Mouse (Mus musculus): ENCODE data around the gene 2300009A05Rik.

The 2300009A05Rik gene

DNA sequence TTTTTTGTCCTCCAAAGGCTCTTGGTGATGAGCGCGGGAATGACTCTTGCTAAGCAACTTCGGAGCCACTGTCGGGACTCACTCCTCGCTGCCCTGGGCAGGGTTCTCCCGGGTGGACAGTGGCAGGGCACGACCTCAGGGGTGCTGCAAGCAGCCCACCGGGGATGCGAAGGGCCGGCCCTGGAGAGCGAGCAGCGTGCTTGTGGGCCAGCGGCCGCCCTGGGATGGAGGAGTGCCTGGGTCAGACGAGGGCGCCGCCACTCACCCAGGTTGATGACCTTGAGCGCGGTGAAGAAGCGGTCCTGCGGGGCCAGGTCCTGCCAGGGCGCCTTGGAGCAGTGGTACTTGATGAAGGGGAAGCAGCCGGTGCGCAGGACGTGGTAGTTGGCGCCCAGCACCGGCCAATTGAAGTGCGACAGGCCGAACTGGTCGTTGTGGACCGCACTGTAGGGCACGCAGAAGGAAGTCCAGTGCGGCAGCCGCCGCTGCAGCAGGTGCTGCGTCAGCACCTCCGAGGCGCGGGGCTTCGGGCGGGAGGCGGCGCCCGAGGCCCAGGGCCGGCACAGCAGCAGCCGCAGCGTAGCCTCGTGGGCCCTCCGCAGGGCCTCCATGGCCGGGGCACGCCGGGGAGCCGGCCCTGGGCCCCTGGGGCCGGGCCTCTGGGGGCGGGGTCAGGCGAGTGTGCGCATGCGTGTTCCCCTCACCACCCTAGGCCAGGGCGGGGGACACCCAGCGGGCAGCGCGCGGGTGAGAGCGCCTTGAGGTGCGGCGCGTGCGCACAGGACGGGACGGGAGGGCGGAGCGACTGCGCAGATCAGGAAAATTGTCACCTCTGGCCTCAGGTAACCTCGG, at the start of gene 2300009A05Rik:
Gene 2300009A05Rik (minus strand): TSS at position 636 of the 852 bp plus-strand sequence.
- peak; percentile 95 for DNase-seq

DNA sequence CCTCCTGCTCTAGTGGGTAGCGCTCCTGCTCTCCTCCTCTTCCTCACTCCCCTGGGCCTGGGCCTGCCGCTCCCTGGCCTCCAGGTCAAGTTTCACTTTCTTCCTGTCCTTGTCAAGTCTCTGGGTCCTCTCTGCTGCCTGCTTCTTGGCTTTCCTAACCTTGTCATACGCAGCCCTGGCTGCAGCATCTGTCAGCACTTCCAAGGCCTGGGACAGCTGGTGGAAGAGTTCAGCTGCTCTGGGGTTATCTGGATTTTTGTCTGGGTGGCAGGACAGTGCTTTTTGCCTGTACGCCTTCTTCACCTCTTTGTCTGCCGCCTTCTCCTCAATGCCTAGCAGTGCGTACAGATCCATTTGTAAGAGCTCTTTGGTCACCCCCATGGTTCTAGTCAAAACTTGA, 44.6 kb upstream of the 2300009A05Rik start:
- DNase-seq, result no peak

DNA sequence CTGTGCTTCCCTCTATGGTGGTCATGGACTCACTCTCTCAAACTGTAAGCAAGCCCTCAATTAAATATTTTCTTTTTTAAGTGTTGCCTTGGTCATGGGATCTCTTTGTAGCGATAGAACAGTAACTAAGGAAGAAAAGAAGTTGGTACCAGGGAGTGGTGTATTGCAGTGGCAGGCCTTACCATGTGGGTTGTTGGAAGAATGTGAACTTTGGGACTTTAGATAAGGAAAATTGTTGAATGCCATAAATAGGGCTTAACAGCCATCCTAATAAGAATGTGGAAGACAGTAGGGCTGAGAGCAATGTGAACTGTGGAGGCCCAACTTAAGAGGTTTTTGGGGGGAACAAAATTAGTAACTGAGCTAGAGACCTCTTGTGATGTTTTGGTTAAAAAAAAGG, 31.6 kb upstream of the 2300009A05Rik start:
- no peak for DNase-seq

DNA sequence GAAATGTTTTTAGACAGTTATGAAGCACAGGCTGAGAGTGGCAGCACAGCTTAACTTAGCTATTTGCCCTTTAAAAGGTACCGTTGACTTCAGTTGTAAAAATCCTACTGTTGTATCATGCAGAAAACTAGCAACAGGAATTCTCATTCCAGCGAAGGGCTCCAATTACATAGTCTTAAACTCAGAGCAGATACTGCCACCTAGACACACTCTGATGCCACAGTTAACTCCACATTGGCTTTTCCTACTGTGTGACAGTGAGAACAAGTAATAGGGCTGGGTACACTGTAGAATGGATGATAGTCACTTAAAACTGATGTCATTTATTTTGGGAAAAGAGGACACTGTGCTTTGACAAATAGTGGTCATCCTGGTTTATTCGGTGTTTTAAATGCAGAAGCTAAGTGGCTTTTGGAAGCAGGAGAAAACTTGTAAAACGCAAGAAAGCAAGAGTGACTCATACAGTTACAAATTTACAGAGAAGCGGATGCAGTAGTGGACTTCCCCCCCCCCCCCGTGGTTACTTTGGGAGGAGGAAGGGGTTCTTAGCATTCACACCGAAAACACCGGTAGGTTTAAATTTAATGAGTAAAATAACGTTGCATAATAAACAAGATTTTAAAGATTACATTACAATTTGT, 22.2 kb upstream of the 2300009A05Rik start:
- DNase-seq, result no peak

DNA sequence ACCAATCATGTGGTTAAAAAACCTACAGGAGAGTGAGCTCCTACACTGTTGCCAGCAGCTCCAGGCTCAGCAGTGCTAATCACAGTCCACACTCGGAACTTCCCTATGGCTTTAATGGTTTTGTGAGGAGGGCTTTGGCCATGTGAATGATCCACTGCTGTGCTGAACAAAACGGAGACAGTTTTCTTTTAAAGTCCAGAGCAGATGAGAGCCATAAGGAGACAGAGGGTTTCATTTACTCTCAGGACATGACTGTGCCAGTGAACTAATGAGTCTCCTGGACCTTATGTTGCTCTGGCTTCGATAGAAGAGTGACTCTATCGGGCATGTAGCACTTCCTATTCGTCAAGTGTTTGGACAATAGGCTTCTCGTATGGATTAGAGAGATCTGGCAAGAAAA, 21.4 kb upstream of the 2300009A05Rik start:
- no peak for DNase-seq

DNA sequence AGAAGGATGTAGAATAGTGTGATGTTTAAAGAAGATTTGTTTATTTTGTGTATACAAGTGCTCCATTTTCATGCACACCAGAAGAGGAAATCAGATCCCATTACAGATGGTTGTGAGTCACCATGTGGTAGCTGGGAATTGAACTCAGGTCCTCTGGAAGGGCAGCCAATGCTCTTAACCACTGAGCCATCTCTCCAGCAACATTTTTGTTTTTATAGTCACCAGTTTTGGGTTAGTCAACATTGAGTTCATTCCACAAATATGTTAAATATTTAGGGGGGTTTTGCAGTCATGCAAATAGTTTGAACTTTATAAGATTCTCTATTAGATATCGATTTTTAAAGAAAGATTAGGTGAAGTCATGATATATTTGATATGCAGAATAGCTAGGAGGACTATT, 1.1 kb upstream of the 2300009A05Rik start:
- DNase-seq, result no peak

DNA sequence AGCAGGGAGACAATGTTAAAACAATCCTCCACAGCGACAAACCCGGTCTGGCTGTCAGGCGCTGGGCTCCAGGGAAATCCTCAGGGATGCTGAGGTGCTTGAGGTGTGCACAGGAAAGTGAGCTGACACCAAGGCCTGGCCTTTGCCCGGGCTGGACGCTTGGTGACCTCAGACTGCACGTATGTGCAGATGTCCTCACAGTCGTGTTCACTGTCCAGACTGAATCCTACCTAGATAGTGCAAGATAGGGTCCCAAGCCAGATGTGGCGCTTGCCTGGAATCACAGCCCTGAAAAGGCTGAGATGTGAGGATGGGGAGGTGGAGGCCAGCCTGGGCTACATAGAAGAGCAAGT, 393 bp upstream of the 2300009A05Rik start:
- no peak for DNase-seq

DNA sequence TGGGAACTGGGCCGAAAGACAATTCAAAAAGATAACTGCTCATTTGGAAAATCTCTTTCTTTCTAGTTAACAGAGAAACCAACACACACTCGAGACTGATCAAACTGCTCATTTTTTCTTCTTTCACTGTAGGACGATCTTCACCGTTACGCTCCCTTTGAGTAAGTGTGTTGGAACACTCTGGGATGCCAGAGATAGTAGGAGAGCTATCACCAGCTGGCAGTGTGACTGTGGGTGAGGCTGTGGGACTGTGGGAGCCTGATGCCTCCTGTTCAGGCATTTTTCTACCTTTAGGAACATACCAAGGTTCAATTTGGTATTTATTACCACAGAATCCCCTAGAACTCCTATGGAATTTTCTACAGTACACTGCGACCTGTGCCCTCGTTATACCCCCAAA, 3.4 kb downstream of the 2300009A05Rik start:
- no peak for DNase-seq

DNA sequence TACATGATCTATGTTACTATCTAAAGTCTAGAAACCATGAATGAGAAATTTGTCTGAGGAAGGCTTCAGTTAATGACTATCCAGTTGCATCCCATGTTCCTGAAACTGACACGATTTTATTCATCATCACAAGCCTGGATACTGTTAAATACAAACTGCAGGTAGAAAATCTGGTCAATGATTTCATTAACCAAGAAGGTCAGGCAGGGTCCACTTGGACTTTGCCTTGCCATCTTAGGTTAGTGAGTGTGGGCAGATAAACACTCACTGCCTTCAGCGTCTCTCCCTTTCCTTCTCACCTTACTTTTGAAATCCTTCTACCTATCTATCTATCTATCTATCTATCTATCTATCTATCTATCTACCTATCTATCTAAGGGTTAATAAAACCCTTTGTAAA, 7.7 kb downstream of the 2300009A05Rik start:
- no peak for DNase-seq

DNA sequence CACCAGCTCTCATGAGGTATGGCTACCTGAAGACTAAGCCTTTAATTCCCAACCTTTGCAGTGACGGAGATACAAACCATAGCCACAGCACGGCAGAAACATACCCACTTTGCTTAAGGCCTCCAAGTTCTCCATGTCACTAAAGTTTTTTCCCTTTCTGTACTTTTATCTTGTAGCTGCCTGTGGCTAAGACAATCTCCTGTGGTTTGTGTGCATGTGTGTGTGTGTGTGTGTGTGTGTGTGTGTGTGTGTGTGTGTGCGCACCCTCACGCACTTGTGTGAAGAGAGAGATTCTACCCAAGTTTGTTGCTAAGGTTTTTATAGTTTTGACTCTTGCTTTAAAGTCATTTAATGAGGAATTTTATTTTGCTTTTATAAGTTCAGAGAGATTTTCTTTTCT, 16.3 kb downstream of the 2300009A05Rik start:
- no peak for DNase-seq

DNA sequence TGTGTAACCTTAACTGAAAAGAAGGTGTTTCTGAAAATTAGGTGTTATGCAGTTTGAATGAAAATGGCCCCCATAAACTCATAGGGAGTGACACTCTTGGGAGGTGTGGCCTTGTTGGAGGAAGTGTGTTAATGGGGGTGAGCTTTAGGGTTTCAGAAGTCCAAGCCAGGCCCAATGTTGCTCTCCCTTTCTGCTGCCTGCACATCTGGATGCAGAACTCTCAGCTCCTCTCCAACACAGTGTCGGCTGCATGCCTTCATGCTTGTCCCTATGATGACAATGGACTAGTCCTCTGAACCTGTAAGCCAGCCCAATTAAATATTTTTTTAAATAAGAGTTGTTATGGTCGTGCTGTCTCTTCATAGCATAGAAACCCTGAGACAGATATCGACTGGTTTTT, 18.7 kb downstream of the 2300009A05Rik start:
- no peak for DNase-seq

DNA sequence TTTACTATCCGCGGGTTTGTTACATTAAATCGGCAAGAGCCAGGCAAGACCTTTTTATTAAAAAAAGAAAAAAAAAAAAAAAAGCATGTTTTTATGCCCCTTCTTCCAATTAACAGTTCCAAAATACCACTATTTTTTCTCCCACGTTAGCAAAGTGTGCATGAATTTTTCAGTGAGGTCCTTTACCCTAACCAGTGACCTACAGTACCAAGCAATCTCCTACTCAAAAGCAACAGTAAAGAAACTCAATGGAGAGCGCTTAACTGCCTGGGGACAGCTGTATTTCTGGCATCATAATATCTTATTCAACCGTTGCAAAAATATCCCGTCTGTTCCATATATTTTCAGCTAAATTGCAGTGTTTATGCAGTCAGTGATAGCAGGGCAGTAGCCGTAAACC, 20.9 kb downstream of the 2300009A05Rik start:
- no peak for DNase-seq

DNA sequence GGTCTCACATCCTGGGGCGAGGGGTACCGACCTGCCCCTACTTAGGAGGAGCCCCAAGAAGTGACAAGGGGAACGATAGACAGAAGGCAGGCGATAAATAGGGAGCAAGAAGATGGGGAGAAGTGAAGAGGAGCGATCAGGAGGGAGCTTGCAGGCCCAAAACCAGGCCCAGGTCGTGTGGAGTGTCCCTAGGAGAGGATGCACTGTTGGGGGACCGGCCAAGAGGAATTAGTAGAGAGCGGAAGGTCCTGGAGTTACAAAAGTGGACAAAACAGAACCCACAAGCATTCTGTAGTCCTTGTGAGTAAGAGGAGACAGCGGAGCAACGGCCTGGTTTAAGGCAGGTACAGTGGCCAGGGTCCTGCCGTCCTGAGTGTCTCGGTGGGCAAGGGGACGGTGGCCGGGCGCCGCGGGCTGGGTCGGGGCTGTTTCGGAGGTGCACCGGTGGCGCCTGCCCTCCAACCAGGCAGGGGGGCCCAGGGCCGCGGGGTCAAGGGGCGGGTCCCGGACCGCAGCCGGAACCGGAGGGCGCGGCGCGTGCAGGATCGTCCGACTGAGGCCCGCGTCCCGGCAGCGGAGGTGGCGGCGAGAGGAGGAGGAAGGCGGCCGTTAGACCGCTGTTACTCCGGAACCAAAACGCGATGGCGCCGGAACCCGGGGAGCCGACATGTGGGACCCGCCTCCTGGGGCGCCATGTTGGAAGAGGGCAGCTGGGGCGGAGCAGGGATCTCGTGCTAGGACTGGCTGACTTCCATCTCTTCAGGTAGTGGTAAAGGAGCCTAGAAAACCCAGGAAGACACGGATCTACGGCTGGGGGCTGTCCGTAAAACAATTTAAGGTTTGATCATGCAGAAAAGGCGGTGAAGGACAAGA, 21.5 kb downstream of the 2300009A05Rik start, which contains the start of gene Map2k5:
Gene Map2k5 (minus strand): TSS at position 633 of the 873 bp plus-strand sequence.
- DNase-seq, result peak; percentile 94

DNA sequence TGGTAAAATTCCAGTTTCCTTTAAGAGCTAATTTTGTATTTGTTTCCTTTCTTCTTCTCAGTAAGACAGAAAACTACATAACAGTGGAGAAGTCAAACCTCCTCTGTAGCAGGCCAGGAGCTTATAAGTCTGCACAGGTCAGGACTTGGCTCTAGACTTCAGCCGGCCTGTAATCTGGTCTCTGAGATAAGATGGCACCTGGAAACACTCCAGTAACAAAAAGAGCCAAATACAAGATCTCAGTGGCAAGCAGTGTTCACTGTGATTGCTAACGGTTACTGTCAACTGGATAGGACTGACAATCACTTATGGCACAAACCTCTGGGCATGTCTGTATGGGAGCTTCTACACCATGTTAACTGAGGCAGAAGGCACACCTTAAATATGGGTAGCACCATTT, 25.7 kb downstream of the 2300009A05Rik start:
- DNase-seq, result no peak

DNA sequence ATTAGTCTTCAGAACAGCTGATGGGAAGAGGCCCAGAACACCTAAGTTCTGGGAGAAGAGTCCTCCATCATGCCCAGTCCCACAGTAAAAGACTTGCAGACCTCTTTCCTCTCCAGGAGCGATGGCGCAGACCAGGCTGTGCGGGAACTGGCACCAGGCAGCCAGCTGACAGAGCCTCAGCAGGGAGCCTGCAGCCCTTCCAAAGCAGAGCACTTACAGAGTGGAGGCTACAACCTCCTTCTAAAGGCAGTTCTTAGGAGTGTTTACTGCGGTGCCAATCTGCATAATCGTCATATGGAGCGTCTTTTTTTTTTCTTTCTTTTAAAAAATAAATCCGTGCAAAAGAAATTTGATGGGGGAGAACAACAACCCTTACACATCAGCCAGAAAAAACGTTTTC, 26.5 kb downstream of the 2300009A05Rik start:
- DNase-seq, result no peak

DNA sequence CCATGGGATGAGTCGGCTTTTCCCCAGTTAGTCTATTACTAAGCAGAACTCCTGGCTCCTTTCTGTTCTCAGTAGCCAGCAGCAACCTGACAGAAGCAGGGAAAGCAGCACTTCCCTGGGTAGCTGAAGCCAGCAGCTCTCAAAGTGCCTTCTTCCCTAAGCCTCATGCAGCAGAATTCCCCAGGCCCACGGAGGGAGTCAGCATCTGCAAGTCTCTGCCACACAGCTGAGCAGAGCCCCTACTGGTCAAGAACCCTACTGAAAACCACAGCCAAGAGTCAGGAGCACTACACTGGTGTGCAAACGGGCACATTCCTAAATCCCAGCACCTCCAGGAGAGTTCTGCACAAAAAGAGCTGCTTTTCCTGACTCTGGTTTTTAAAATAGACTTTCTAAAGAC, 38.6 kb downstream of the 2300009A05Rik start:
- DNase-seq, result no peak

DNA sequence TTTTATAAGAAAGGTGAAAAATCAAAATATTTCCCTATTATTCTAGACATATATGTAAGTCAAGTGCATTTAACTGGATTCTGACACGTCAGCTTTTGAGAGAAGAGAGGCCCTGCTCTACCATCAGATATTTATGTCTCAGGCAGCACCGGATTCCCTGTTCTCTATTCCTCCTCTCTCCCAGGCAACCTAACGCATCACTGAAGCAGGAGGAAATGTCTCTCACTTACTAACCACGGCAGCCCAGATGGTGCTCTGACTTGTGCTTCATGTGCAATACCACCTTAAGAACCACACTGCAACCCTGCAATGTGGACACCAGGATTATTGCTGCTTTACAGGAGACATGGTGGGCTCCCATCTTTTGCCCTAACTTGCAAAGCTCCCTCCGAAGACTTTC, 40.0 kb downstream of the 2300009A05Rik start:
- DNase-seq, result no peak

DNA sequence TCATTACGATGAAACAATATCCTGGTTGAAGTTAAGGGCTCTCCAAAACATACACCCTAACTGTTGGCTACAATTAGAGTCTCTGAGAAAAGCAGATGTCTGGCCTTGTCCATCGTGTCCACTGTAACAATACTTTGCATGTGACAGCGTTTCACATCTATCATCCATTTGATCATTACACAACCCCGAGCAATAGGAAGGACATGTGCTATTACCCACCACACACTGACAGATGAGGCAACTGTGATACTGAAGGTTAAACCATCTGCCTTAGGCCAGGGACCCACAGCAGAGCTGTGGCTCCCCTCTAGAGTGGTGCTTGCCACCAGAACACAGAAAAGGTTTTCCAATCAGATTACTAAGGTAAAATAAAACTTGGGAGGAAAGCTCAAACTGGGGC, 42.3 kb downstream of the 2300009A05Rik start:
- DNase-seq, result no peak

DNA sequence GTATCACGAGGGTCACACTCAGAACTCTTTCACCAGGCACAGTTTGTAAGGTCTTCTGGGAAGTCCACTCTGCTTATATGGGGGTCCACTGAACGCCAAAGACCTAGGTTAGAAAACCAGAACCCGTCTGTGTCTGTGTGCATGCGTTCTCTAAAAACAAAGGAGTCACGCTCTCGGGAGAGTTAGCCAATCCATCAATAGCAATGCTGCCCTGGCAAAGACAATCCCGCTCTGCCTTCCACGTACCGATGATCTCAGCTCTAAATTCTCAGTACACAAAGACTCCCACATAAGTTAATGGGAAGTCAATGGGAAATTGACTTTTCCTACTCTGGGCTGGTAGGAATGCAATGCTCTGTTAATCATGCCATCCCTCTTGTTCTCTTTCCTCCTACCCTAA, 42.8 kb downstream of the 2300009A05Rik start:
- no peak for DNase-seq

DNA sequence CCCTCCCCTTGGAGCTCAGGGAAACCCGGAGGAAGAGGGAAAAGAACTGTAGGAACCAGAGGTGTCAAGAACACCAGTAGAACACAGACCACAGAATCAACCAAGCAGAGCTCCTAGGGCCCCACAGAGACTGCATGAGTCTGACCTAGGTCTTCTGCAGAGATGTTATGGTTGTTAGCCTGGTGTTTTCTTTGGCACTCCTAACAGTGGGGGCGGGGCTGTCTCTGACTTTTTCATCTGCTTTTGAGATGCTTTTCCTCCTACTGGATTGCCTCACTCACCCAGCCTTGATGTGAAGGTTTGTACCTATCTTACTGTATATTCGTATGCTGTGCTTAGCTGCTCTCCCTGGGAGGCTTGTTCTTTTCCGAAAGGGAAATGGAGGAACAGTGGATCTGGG, 44.9 kb downstream of the 2300009A05Rik start:
- DNase-seq, result peak; percentile 13

DNA sequence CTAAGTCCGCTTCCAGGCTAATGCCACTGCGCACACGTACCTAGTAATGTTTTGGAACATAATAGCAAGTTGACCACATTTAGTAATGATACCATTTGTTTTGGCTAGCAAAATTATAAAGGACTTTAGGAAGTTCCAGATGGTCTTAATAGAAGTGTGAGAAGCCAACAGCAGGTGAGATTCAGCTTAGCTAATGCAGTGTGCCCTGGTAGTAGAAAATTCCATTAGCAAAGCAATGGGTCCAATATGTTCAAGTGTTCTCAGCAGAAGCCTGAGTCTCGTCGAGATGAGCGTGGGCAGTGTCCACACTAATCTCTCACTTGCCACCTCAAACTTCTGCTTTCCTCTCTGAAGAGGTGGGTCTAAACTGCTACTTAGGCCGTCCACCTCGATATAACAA, 49.0 kb downstream of the 2300009A05Rik start:
- no peak for DNase-seq

DNA sequence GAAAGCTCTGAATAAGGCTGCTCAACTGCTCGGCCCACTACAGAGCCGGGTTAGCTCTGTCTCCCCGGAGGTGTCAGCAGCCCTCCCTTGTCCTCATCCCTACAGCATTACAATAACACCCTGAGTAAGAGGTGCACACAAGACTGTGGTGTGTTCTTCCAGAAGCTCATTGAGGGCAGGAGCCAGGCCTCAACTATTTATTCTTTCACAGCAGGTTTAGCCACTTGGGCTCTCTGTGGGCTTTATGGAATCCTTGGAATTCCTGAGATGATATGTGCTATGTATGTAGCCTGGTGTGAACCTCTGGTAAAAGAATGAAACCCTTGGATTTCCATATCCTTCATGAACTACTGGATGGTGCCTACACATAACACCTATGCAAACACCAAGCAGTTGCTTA, 49.8 kb downstream of the 2300009A05Rik start:
- no peak for DNase-seq

DNA sequence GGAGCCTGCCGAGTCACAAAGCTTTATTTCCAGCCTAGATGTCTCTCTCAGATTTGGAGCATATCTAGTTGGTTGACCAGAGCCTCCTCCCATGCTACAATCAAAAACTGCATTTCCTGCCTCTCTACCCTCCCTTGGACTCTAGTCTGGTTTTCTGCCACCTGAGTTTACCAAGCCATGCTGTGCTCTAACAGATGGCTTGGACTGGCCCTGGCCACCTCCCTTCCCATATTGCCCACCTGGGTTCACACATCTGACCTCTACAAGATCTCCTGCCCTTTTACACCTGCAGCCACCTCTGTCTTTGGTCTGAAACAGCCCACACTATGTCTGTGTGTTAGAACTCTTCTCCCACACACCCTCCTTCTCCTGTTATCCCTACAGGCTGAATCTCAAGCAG, 50.9 kb downstream of the 2300009A05Rik start:
- DNase-seq, result no peak

DNA sequence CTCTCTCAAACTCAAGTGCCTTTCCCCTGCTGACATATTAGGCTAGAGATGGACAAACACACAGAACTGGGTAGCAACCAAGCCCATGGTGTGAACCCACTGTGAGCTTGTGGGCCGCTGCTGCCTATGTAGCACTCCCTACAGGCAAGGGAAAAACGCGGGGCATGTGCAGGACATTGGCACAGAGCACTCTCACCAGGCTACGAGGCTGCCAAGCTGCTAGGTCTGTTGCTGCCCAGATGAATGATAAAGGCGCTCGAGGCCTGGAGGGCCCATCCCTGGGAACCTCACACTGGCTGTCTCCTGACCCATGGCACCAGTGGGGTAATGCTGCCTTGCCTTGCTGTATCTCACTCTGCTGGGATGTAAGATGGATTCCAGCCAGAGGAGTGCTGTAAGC, 53.0 kb downstream of the 2300009A05Rik start:
- DNase-seq, result peak; percentile 3
